Mouse (Mus musculus) spleen, postnatal 0 days (tissue): ENCODE results near the gene Cyp8b1. TPM values are rescaled to one million over a fixed set of nuclear protein-coding genes. Genes with fewer than 3 reads are reported as not detected.

Experiments
- polyA plus RNA-seq: library from polyadenylated mRNA; unstranded; fragments of >200 nt; fragmentation: Nextera tagmentation; extraction: Ambion mirVana; gene quantifications from 2 replicates; pipeline ENCODE4 v1.2.1, GENCODE M21; 2015

The Cyp8b1 gene
- polyA plus RNA-seq = 0.06 and 0.08 TPM in 2 replicates

GRCm38 (mm10) chr9:121916102-121916501 lies at the start of gene Cyp8b1:
Cyp8b1 (minus strand) TSS chr9:121916305.

GRCm38 (mm10) chr9:121950418-121951113 lies 34.5 kb upstream of the Cyp8b1 start, which contains the start of gene Fam198a:
Fam198a (plus strand) TSS chr9:121950988.

GRCm38 (mm10) chr9:121898245-121898644 lies 17.9 kb downstream of the Cyp8b1 start, which contains the start of gene Ackr2:
Ackr2 (plus strand) TSS chr9:121898355.

Other genes starting within 250 kb of the Cyp8b1 start
- gene Sec22c, start 210.8 kb downstream of the Cyp8b1 start, polyA plus RNA-seq = 4.6 and 6.9 TPM in 2 replicates
- 68.7 and 73.3 TPM in 2 replicates for gene Ss18l2, start 206.0 kb downstream of the Cyp8b1 start, polyA plus RNA-seq
- 35.6 and 35.7 TPM in 2 replicates for gene Nktr, start 197.1 kb downstream of the Cyp8b1 start, polyA plus RNA-seq
- gene Zfp651, start 157.0 kb downstream of the Cyp8b1 start, polyA plus RNA-seq = 3.5 and 4.7 TPM in 2 replicates
- not detected in 2 replicates for gene Klhl40, start 138.7 kb downstream of the Cyp8b1 start, polyA plus RNA-seq
- 0.11 and 0.13 TPM in 2 replicates for gene Hhatl, start 123.8 kb downstream of the Cyp8b1 start, polyA plus RNA-seq
- gene Ccdc13, start 76.8 kb downstream of the Cyp8b1 start, polyA plus RNA-seq = not detected in 2 replicates
- 85.3 and 93.9 TPM in 2 replicates for gene Higd1a, start 57.9 kb downstream of the Cyp8b1 start, polyA plus RNA-seq
- 0.33 and 0.42 TPM in 2 replicates for gene Ackr2, start 17.9 kb downstream of the Cyp8b1 start, polyA plus RNA-seq
- 0.43 and 0.93 TPM in 2 replicates for gene Fam198a, start 34.7 kb upstream of the Cyp8b1 start, polyA plus RNA-seq
- 1.5 and 3.3 TPM in 2 replicates for gene Pomgnt2, start 80.8 kb upstream of the Cyp8b1 start, polyA plus RNA-seq
- gene Snrk, start 201.0 kb upstream of the Cyp8b1 start, polyA plus RNA-seq = 20.3 and 25.7 TPM in 2 replicates